Mouse (Mus musculus) kidney, embryonic 15.5 days (tissue): ENCODE results near the gene Pdpr. TPM values are rescaled to one million over a fixed set of nuclear protein-coding genes. Genes with fewer than 3 reads are reported as not detected.

Experiments
- ATAC-seq: fragments of 200-750 bp; cut with Nextera tagmentation; replicated peaks from 2 replicates; pipeline ENCODE4 v1.8.0; 2017; ENCODE audit warnings: moderate TSS enrichment; ENCODE audit not compliant: low FRiP score
- H3K27ac ChIP-seq: fragments of 300-500 bp; sonication (generic); 2 replicates; pipeline ENCODE4 v1.5.1; 2015; ENCODE audit warnings: mild to moderate bottlenecking, inconsistent platforms
- H3K27me3 ChIP-seq: fragments of 300-500 bp; sonication (generic); 2 replicates; pipeline ENCODE4 v1.6.1; 2015; ENCODE audit warnings: inconsistent platforms
- H3K36me3 ChIP-seq: fragments of 300-500 bp; sonication (generic); 2 replicates; pipeline ENCODE4 v1.6.1; 2015; ENCODE audit warnings: inconsistent platforms
- H3K4me1 ChIP-seq: fragments of 300-500 bp; sonication (generic); 2 replicates; pipeline ENCODE4 v1.6.1; 2015; ENCODE audit warnings: inconsistent platforms
- H3K4me2 ChIP-seq: fragments of 300-500 bp; sonication (generic); 2 replicates; pipeline ENCODE4 v1.6.1; 2015; ENCODE audit warnings: moderate library complexity, mild to moderate bottlenecking, inconsistent platforms
- H3K4me3 ChIP-seq: fragments of 300-500 bp; sonication (generic); replicated peaks from 2 replicates; pipeline ENCODE4 v1.5.1; 2015; ENCODE audit warnings: mild to moderate bottlenecking, inconsistent platforms
- H3K9ac ChIP-seq: fragments of 300-500 bp; sonication (generic); 2 replicates; pipeline ENCODE4 v1.6.1; 2015; ENCODE audit warnings: mild to moderate bottlenecking, inconsistent platforms
- H3K9me3 ChIP-seq: fragments of 300-500 bp; sonication (generic); replicated peaks from 2 replicates; pipeline ENCODE4 v1.6.1; 2016; ENCODE audit warnings: inconsistent platforms
- WGBS: fragments of 180-500 bp; shearing (Covaris S2); methylation state at CpG from one replicate; pipeline ENCODE4 v1.1.7; 2015; ENCODE audit warnings: mixed read lengths; 5-methylcytosine and 5-hydroxymethylcytosine counted together
- polyA plus RNA-seq: library from polyadenylated mRNA; unstranded; fragments of >200 nt; fragmentation: Nextera tagmentation; extraction: Ambion mirVana; gene quantifications from 2 replicates; pipeline ENCODE4 v1.2.1, GENCODE M21; 2015

Gene Pdpr
- 10.8 and 10.9 TPM in 2 replicates for polyA plus RNA-seq

GRCm38 (mm10) chr8:111093865-111094718 lies at the start of gene Pdpr:
Gene Pdpr (plus strand): TSS chr8:111094630.
- peak; percentile 93 for ATAC-seq
- H3K4me2 ChIP-seq = peak within 1 kb of the TSS; percentile 88
- H3K4me1 ChIP-seq = peaks cover 11% of the 10 kb centered on the region
- no peaks in the 10 kb centered on the region for H3K36me3 ChIP-seq
- H3K27me3 ChIP-seq = no peaks in the 10 kb centered on the region
- H3K4me3 ChIP-seq = peak within 1 kb of the TSS; percentile 70
- H3K9me3 ChIP-seq = no peaks in the 10 kb centered on the region
- H3K9ac ChIP-seq = peak within 1 kb of the TSS; percentile 64
- peak within 1 kb of the TSS; percentile 79 for H3K27ac ChIP-seq
- 5% methylated on average over 72 of the region's 72 CpGs for WGBS

DNA sequence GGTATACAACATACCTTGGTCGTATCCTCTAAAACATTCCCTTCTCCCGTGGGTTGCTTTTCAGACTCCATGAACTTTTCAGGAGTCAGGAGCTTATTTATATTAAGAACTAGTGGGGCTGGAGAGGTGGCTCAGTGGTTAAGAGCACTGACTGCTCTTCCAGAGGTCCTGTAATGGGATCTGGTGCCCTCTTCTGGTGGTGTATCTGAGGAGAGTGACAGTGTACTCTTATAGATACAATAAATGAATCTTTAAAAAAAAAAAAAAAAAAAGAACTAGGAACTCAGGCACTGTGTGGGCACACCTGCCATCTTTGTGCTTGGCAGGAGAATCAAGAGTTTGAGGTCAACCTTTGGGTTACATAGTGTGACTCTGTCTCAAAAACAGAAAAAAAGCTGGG lies 45.7 kb upstream of the Pdpr start:
- Histone ChIP-seq H3K4me3 (no peak overlapping the region), H3K4me2 (no peak overlapping the region), H3K9ac (no peak overlapping the region), H3K9me3 (no peaks in the 10 kb centered on the region), H3K36me3 (peaks cover 100% of the 10 kb centered on the region), H3K4me1 (no peaks in the 10 kb centered on the region), H3K27me3 (no peaks in the 10 kb centered on the region), H3K27ac (no peak overlapping the region)
- no peak for ATAC-seq
- WGBS = 89% methylated on average over 2 of the region's 2 CpGs

DNA sequence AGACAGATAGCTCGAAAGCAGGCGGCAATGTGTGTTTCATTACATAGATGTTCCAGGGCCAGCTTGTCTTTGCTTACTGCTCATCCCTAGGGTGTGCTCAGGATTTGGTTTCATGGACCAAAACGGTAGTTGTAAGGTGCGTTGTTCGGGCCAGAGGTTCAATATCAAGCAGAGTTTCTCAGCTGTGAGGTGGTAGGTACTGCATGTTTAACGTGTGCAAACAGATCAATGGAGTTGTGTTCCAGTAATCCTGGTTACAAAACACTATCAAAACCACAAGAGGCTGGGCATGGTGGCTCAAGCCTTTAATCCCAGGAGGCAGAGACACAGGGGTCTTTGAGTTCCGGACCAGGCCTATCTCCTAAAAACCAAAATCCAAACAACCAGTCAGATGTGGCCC lies 45.3 kb upstream of the Pdpr start:
- Histone ChIP-seq H3K4me2 (no peak overlapping the region), H3K9me3 (no peaks in the 10 kb centered on the region), H3K36me3 (peaks cover 100% of the 10 kb centered on the region), H3K27me3 (no peaks in the 10 kb centered on the region), H3K4me1 (no peaks in the 10 kb centered on the region), H3K4me3 (no peak overlapping the region), H3K9ac (no peak overlapping the region), H3K27ac (no peak overlapping the region)
- WGBS = 96% methylated on average over 7 of the region's 7 CpGs
- no peak for ATAC-seq

- H3K4me1 ChIP-seq = peaks cover 19% of the 10 kb centered on the region
- no peak overlapping the region for H3K4me2 ChIP-seq
- WGBS = 93% methylated on average over 12 of the region's 12 CpGs
Measured at GRCm38 (mm10) chr8:111053827-111054518, 40.5 kb upstream of the Pdpr start.

GRCm38 (mm10) chr8:111055031-111055634 lies 39.3 kb upstream of the Pdpr start:
- H3K4me1 ChIP-seq = peaks cover 23% of the 10 kb centered on the region
- H3K9ac ChIP-seq = no peak overlapping the region
- H3K9me3 ChIP-seq = no peaks in the 10 kb centered on the region
- H3K4me2 ChIP-seq = no peak overlapping the region
- H3K27ac ChIP-seq = no peak overlapping the region
- H3K4me3 ChIP-seq = no peak overlapping the region
- H3K36me3 ChIP-seq = peaks cover 71% of the 10 kb centered on the region
- no peak for ATAC-seq
- no peaks in the 10 kb centered on the region for H3K27me3 ChIP-seq
- 88% methylated on average over 17 of the region's 17 CpGs for WGBS

More at GRCm38 (mm10) chr8:111053827-111054518, 40.5 kb upstream of the Pdpr start:
- H3K36me3 ChIP-seq = peaks cover 83% of the 10 kb centered on the region
- no peaks in the 10 kb centered on the region for H3K9me3 ChIP-seq
- no peak overlapping the region for H3K27ac ChIP-seq
- no peak overlapping the region for H3K9ac ChIP-seq
- ATAC-seq = no peak
- no peaks in the 10 kb centered on the region for H3K27me3 ChIP-seq
- no peak overlapping the region for H3K4me3 ChIP-seq

DNA sequence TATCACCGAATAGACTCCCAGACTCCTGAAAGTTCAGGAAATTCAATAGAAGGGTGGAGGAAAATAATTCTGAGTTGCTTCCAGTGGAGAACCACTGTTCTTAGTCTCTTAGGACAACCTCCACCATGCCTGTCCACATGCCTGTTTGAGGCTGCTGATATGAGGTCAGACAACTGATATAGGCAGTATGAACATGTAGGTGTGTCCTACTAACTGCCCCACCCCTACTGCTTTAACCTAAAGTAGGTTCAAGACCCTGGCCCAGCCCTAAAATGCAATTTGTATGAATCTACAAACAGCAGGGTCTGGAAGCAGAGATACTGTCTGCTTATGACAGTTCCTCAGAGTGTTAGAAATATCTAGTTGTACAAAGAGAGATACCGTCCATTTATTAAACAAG lies 38.8 kb upstream of the Pdpr start:
- Histone ChIP-seq H3K4me2 (peak overlapping the region; percentile 95; the same call in 1 of the 2 replicates), H3K27ac (peak overlapping the region; percentile 95; the same call in 1 of the 2 replicates), H3K27me3 (no peaks in the 10 kb centered on the region), H3K4me3 (peak overlapping the region; percentile 96), H3K36me3 (peaks cover 66% of the 10 kb centered on the region), H3K9ac (peak overlapping the region; percentile 94; the same call in 1 of the 2 replicates), H3K9me3 (no peaks in the 10 kb centered on the region), H3K4me1 (peaks cover 24% of the 10 kb centered on the region)
- WGBS = 68% methylated on average over 2 of the region's 2 CpGs
- ATAC-seq = no peak

DNA sequence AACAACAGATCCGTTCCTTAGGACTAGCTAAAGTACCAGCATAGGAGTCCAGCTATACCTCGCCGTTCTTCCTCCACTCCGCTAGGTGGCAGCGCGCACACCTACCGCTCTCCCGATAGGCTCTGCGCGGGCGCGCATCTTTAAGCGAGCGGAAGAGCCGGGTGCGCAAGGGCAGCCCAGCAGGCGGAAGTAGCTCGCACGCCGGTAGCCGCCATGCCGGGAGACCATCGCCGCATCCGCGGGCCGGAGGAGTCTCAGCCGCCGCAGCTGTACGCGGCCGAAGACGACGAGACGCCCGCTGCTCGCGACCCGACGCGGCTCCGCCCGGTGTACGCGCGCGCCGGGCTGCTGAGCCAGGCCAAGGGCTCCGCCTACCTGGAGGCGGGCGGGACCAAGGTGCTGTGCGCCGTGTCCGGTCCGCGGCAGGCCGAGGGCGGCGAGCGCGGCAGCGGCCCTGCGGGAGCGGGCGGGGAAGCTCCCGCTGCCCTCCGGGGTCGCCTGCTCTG lies 38.2 kb upstream of the Pdpr start, which contains the start of gene Exosc6:
Exosc6 (plus strand) TSS at position 182 of the 506 bp plus-strand sequence.
- no peaks in the 10 kb centered on the region for H3K9me3 ChIP-seq
- H3K4me3 ChIP-seq = peak within 1 kb of the TSS; percentile 96
- H3K4me1 ChIP-seq = peaks cover 30% of the 10 kb centered on the region
- no peaks in the 10 kb centered on the region for H3K27me3 ChIP-seq
- peak within 1 kb of the TSS; percentile 94 for H3K9ac ChIP-seq
- peak within 1 kb of the TSS; percentile 95 for H3K4me2 ChIP-seq
- peak; percentile 93 for ATAC-seq
- H3K36me3 ChIP-seq = peaks cover 60% of the 10 kb centered on the region
- under 1% methylated on average over 67 of the region's 68 CpGs for WGBS
- peak within 1 kb of the TSS; percentile 95 for H3K27ac ChIP-seq

DNA sequence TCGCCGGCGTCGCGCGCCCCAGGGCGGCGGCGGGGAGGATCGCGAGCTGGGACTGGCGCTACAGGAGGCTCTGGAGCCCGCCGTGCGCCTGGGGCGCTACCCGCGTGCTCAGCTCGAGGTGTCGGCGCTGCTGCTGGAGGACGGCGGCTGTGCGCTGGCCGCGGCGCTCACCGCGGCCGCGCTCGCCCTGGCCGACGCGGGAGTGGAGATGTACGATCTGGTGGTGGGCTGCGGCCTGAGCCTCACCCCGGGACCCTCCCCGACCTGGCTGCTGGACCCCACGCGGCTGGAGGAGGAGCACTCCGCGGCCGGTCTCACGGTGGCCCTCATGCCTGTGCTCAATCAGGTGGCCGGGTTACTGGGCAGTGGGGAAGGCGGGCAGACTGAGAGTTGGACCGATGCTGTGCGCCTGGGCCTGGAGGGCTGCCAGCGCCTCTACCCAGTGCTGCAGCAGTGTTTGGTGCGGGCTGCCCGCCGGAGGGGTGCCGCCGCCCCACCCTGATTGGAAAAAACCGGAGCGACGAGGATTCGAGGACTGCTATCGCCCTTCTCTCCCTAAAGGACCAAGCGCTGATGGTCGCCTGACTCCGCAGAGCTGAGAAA lies 37.6 kb upstream of the Pdpr start:
- Histone ChIP-seq H3K4me2 (peak overlapping the region; percentile 95), H3K9ac (peak overlapping the region; percentile 94), H3K4me1 (peaks cover 35% of the 10 kb centered on the region), H3K4me3 (peak overlapping the region; percentile 96), H3K9me3 (no peaks in the 10 kb centered on the region), H3K36me3 (peaks cover 55% of the 10 kb centered on the region), H3K27me3 (no peaks in the 10 kb centered on the region), H3K27ac (peak overlapping the region; percentile 95)
- WGBS = under 1% methylated on average over 51 of the region's 63 CpGs
- ATAC-seq = peak; percentile 76

- Histone ChIP-seq H3K9me3 (no peaks in the 10 kb centered on the region), H3K27me3 (no peaks in the 10 kb centered on the region), H3K9ac (no peak overlapping the region), H3K4me3 (no peak overlapping the region), H3K4me2 (no peak overlapping the region), H3K4me1 (peaks cover 45% of the 10 kb centered on the region), H3K27ac (peak overlapping the region; percentile 51; the same call in 1 of the 2 replicates), H3K36me3 (peaks cover 32% of the 10 kb centered on the region)
- no peak for ATAC-seq
- 58% methylated on average over 2 of the region's 2 CpGs for WGBS
Measured at GRCm38 (mm10) chr8:111058946-111059572, 35.4 kb upstream of the Pdpr start.

DNA sequence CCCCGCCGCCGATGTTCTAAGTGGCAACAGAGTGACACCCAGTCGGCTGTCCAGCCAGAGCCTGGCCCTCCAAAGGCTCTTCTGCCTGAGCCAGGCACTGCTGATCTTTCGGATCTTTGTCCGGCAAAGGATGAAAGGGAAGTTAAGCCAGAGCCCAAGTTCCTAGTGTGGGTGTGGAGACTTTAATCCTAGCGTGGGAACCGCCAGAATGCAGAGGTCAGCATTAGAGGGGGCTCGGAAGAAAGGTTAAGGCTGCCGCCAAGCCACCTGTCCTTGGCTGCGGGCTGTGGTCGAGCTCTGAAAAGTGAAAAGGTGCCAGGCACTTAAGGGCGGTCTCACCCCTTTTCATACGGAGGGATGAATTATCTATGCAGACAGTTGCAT lies 32.8 kb upstream of the Pdpr start:
- Histone ChIP-seq H3K4me1 (peaks cover 45% of the 10 kb centered on the region), H3K9ac (peak overlapping the region; percentile 53), H3K27me3 (no peaks in the 10 kb centered on the region), H3K4me2 (peak overlapping the region; percentile 72), H3K36me3 (peaks cover 13% of the 10 kb centered on the region), H3K9me3 (no peaks in the 10 kb centered on the region), H3K27ac (peak overlapping the region; percentile 68), H3K4me3 (peak overlapping the region; percentile 71)
- no peak for ATAC-seq
- 1% methylated on average over 14 of the region's 14 CpGs for WGBS
